Mouse (Mus musculus) gastrocnemius, adult 8-10 months (tissue): Measurements from ENCODE around the gene Tectb. TPM values are rescaled to one million over a fixed set of nuclear protein-coding genes. Genes with fewer than 3 reads are reported as not detected.
A peak's percentile ranks its signal among the peaks of the same experiment; 100 is the strongest.
"Not testable (repeated sequence)": the region's sequence is repeated elsewhere in the genome, so short reads cannot be mapped to it uniquely, and the experiment has no call there.

Source experiments
- DNase-seq, 2 experiments: peaks; one replicate each; pipeline ENCODE4 v3.0.0; 2022; ENCODE audit warnings: low spot score in 2 of 2
- total RNA-seq, 4 experiments: library from RNA; stranded (reverse); gene quantifications; 2 replicates each; pipeline ENCODE4 v1.2.4; 2022

Gene Tectb
- total RNA-seq, 4 experiments from 2014 or later = not detected

DNA sequence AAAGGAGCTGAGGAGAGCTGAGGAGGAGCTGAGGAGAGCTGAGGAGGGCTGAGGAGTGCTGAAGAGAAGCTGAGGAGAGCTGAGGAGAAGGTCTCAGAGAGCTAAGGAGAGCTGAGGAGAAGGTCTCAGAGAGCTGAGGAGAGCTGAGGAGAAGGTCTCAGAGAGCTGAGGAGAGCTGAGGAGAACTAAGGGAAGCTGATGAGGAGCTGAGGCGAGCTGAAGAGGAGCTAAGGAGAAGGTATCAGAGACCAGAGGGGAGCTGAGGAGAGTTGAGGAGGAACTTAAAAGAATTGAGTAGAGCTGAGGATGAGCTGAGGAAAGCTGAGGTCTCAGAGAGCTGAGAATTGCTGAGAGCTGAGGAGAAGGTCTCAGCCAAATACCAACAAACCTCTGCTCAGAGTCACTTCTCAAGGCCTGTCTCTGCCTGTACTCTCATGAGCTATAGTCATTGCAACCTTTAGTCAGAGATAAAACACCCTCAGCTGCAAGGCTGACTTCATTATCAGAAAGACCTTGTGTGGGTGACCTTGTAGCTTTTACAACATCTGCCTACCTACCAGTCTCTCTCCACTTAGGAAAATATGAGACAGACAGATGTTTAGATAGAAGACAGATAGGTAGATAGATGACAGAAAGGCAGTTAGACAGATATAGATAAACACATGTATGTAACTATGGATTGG lies 15.2 kb upstream of the Tectb start:
- DNase-seq = no peak

DNA sequence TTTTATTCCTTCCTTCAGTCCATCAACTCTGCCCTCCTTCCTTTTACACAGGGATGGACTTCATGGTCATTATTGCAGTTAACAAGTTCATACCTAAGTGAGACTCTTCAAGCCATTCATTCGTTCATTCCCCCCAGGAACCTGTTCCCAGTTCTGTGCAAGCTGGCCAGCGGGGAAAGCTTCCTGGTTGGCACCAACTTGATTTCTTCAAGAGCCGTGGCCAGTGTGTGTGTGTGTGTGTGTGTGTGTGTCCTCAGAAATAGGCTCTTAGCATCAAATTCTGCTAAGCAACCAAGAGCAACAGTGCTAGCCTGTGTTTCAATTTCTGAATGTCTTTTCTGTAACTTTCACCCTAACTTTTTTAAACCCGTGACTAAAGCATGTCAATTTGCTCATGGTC lies 14.6 kb upstream of the Tectb start:
- no peak for DNase-seq

DNA sequence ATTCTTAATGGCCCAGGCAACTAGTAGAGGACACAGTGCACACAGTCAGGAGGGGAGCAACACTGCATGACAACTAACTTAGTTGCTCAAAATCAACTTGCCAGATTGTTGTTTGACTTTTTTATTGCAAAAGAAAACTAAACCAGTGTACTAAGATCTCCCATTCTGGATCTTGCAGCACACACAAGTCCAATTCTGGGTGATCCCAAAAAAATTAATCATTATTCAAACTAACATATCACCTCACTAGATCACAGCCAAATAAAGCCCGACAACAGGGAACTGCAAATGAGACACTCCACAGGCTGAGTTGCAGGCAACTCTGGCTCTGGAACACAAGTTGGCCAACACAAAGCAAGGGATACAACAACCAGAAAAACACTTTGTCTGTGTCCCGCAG lies 13.8 kb upstream of the Tectb start:
- DNase-seq = no peak

DNA sequence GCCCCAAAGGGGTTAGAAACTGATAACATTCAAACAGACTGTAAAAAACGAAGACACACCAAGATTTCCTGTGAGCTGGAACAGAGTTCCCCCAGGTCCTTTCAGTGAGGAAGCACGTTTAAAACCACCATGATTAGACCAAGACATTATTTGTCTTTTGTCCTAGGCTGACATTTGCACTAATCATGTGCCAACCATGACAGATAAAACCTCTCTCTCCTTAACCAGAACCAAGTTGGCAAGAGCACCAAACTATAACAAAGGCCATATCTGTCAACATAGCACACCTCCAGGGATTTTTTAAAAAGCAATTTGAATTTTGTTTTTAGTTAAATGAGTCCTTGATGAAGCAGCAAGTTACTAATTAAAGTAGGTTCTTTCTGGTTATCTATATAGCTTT lies 12.8 kb upstream of the Tectb start:
- DNase-seq = no peak

DNA sequence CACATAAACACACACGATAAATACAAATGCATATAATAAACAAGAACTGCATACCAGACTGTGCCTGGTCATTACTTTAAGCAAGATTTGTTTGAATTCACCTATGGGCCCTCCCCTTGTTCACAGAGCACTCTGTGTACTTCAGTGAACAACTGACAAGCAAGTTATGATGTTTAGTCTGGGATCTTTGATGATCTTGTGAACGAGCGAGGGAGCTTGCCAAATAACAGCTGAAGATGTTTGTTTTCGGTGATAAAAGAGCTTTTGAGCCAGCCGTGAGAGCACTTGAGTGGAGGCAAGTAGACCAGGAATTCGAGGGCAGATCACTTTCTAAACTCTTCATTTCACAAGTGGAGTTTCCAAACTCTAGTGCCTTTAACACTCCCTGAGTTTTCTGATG lies 12.2 kb upstream of the Tectb start:
- DNase-seq = no peak

DNA sequence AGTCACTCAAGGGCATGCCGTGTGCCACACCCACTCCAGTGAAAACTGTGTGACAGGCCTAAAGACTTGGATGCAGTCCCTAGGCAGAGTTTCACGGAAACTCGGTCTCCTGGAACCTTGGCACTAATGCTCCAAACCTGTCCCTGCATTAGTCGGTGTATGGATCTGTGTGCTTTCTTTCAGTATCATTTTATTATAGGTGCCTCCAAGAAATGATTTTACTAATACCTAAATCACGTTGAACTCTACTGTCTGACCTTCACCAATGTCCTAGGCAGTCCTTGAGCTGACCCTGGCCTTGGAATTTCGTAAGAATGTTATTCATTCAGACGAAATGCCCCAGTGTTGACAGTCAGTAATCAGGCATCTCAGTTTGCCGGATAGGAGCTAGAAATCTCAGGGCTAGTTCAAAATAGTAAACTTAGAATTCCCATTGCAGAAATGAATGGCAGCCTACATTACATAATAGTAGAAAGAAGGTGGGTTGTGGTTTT lies 11.2 kb upstream of the Tectb start:
- DNase-seq = not testable (repeated sequence)

DNA sequence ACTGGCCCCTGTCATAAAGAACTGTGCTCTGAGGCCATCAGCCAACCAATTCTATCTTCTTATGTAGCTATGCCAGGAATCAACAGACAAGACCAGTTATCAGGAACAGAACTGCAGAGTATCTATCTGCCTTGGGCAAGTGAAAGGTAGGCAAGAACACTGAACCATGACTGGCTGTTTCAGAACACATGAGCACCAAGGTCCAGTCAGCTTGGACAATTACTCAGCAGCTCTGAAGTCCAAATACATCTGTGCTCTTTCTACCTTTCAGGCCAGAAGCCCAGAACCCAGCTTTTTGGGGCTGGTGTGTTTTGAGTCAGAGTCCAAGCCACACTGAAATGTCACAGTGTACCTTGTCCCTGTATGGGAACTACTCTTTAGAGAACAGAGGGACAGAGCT lies 10.1 kb upstream of the Tectb start:
- no peak for DNase-seq

DNA sequence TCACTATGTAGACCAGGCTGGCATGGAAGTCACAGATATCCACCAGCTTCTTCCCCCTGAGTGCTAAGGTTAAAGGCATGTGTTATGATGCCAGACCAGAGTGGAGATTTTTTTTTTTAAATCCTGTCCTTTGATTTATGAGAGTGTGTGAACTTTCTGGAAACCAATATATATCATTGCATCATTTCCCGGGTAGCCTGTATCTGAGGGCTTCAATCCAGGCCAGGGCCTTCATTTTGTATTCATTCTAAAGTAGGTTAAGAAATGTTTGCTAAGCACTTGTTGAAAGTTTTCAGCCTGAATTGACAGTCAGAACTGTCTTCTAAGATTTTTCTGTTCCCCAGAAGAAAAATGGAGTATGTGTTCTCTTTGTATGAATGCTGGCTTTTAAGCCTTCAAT lies 8.9 kb upstream of the Tectb start:
- DNase-seq = no peak

DNA sequence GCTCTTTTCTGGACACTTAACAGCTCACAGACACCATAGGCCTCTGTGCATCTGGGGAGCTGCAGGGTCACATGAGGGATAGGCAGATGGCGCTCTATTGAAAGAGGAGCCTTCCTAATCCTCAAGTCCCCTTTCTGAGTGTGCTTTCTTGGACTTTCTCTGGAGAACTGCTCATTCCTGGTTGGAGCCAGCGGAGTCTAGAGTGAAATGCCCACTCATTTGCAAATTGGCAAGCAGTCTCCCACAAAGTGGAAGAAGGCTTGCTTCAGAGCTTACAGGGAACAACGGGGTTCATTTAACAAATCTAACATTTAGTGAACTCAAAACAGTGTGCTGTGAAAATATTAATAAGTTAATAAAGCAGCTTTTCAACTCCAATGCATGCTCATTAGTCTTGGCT lies 3.4 kb upstream of the Tectb start:
- no peak for DNase-seq

DNA sequence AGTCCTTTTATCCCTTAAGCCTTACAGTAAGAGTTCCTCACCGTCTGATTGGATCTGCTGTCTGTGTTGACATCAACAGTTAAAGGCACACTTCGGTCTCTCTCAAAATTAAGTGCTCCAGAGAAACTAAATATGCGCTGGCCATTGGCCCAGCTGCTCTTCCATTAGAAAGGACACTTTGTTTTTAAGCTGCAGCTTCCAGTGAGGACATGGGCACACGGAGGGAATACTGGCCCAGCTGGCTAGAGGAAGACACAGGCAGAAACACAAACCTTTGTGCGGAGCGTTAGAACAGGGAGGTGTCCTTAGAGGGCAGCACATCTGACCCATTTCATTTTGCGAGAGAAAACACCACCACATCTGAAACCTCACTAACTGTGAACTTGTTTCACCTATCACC lies 3.9 kb downstream of the Tectb start:
- no peak for DNase-seq

DNA sequence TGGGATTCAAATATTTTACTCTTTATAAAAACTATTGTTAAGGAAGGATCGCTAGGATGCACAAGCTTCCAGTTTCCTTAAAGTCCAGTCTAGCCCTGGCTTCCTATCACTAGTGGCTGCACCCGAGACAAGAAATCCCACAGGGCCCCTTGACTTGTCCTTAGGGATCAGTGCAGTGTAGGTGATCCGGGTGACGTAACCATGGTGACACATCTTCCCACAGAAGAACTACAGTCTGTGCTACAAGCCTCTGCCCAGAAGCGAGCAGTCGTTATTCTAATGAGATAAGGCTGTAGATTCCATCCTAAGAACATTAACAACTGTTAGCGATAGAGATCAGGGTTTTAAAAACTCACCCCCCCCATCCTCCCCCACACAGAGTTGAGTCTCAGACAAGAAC lies 4.5 kb downstream of the Tectb start:
- DNase-seq = no peak

DNA sequence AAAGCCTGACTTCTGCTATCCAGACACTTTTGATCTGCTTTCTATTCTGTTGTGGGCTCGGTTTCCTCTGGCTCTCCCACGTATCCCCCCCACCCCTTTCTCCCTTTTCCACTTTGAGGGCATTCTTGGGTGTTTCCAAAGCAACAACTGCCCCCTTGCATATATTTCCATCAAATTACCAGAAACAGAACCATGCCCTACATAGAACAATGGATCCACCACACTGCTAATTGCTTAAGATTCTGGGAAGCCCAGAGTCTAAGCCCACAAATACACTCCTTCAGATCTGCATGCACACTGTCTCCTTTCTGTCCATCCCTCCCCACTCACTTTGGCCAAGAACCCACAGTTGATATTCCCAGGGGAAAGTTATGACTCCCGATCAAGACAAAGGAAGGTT lies 5.1 kb downstream of the Tectb start:
- DNase-seq = no peak

DNA sequence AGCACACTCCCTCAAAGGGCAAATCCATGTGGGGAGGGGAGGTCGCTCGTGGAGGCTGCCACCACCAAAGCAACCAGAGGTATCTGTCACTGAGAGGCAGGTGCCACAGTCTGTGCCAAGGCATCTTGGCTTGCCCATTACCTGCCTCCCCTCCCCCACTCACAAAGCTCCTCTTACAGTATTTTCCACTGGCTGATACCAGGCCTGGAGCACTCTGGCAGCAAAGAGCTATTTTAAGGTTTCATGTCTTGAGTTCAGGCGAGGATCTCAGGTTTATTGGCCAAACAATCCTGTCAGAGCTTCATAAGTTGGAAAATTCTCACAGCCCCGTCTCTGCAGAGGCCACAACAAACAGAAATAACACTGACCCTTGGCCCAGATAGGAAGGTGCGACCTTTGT lies 9.5 kb downstream of the Tectb start:
- DNase-seq = peak; percentile 70 to 85

DNA sequence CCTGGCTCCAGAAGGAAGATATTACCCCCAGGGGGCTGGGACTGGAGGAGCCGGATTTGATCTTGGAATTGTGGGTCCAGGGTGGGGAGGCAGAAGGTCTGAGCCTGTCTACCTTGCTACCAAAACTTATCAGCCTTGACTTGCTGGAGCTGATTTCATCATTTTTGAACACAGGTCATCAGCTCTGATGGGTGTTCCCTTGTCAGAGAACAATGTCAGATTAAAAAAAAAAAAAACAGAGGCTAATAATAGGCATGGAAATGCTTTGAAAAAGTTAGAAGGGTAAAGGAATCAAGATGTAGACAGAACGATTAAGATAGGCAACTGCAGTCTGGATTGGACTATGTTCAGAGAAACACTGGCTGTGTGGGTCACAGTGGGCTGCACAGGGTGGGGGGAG lies 11.1 kb downstream of the Tectb start:
- no peak for DNase-seq

DNA sequence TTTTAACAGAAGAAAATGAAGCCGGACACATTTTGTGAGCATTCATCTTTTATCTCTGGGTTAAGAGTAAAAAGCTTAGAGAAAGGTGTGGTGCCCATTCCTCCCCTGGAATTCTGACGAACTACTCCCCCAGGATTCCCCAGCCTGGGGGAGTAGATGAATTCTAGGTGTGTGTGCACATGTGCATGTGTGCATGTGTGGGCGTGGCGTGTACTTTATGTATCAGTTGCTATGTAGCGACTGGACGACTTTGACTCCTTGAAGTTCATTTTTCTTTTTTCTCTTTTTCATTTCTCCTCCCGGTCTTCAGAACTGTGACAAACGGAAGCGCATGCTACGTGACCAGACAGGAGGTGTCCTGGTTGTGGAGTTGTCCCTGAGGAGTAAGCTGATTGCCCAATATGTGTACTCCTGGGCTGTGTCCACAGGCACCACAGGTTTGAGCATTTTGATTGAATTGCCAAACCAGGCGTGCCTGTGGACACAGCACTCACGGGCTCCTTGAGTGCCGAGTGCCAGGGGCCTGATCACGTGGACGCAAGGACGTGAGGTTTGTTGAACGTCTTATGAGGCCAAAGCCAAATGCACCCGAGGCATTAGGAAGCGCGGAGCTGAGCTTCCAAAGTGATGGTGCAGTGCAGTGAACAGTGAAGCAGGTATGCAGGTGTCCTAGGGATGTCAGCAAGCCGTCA lies 11.9 kb downstream of the Tectb start:
- no peak for DNase-seq

DNA sequence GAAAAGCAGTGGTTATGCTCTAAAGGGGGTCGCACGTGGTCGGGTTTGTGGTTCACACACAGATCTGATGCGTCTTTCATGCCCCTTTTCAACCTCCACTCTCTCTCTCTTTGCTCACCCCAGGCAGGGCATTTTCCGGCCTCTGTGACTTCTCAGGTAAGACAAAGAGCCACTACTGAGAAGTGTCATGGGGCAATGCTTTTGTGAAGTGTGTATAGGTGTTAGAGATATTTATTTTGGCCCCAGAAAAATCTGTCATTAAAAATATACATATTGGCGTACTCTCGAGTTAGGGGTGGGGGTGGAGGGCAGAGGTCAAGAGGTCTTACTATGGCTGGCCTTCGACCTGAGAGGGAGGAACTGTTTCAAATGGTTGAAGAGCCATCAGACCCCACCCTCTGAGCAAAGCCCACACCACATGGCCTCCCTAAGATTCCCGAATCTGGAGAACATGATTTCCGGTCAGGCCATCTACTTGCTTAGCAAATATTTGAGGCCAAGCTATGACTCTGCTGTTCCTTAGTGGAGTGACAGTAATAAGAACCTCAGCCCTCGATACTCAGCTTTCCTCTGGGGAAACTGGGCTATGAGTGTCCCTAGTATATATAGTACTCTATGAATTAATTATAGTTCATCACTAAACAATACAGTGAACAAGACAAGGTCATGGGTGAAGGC lies 13.3 kb downstream of the Tectb start:
- DNase-seq = no peak

DNA sequence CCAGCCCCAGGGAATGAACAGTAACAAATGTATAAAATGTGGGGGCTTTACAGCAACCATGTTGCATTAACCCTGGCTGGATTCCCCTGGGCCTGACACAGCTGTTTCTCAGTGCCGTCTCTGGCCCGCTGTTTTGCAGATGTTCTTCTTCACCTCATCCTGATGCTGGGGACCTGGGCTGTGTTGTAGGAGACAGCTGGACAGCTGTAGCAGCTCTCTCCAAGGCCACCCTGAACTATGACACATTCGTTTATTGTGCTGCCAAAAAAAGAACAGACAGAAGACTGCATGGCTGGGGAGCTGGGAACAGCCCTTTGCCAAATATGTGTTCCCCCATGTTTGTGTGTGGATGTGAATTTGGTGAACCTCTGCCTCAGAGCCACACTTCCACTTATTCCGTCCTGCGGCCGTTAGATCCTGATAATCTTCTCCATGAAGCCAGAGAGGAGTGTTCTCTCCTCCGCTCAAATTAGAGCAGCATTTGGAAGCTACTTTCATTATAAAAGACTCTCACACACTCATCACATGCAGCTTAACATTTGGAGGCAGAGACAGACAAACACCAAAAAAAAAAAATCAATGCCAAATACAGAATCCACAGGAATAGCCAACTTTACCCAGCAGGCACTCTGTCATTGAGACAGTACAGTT lies 14.1 kb downstream of the Tectb start:
- no peak for DNase-seq

DNA sequence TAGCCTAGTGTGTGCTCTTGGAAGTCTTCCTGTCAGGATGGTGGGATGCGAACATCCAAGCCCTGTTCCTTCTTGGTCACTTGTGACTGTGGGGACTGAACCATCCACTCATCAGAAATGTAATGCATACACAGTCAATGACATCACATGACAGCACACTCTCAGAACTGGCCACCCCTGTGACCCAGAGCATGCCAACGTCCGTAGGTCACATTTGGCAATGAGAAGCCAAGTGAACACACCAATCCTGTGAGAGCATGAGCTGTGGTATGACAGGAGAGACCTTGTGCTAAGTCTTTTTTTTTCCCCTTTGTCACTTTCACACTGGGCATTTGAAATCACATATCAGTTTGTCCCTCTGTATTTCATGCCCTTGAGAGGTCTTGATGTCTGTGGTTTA lies 15.0 kb downstream of the Tectb start:
- DNase-seq = no peak

DNA sequence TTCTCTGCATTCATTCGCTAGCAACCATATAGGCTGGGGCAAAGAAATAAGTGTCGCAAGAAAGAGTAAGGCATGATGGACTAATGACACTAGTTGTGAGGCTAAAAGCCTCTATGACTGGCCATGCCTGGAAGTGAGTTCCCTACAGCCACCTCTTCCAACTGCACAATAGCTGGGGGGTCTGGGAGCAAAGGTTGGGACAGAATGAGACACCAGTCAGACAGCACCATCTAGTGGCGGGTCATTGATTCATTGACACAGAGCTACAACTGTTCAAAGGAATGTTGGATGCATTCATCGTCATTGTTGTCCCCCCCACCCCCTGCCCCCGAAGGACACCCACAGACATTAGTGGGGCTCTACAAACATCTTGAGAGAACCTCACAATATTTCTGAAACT lies 17.8 kb downstream of the Tectb start:
- DNase-seq = no peak

DNA sequence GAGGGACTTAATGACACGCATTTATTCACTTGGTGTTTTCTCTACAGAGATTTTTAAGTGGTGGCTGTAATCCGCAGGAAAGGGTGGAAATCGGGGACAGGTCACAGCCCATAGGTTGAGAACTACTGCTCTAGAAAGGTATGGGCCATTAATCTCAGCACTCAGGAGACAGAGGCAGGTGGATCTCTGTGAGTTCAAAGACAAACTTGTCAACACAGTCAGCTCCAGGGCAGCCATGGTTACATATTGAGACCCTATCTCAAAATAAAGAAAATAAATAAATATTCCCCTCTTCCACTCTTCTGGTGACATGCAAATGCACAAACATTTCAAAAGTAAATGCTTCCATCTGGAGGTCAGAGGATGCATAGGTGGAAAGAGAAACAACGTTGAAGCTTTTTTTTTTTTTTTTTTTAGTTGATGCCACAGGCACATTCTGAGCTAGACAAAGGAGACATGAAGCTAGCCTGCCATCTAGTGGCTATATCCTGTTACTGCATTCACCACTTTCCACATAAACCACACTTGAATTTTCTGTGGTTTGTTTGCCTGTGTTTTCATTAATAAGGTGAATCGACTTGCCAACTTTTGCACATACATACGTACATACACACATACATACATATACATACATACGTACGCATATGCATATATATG lies 26.1 kb downstream of the Tectb start:
- no peak for DNase-seq

DNA sequence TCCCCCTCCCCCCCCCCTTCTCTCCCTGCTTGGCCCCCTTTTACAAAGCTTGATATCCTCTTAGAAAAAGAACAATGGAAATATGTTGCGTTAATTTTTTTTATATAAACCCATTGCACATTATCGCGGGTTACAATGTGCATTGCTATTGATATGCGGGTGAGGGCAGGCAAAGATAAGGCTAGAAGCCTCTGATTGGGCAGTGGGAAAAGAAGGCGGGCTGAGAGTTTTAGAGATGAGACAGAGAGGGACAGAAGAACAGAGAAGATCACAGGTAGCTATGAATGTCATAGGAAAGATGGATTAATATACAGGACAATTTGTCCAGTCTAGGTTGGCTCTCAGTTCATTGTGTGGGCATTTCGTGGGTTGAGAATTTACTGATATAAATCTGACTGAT lies 26.7 kb downstream of the Tectb start:
- DNase-seq = no peak
